In genomic region chr4:24557149-24557548, GRCm38 (mm10) we compare ENCODE assay signal across 32 mouse cellular contexts.
"Had no signal": no experiment of that assay in that cellular context is flagged by ENCODE, and none has a peak within 500 bp of the region (broad histone marks: within the 10 kb centered on the region; RNA-seq: fewer than 3 reads in every experiment).

No protein-coding gene starts in this region.

- ATAC-seq: hindbrain, embryonic 16.5 days; hindbrain, postnatal 0 days; inflammation-experienced regulatory T-cells, adult 6 months had no signal

- H3K4me2 ChIP-seq: heart, embryonic 11.5 days; heart, embryonic 12.5 days; heart, embryonic 13.5 days; heart, embryonic 15.5 days; hindbrain, embryonic 12.5 days; hindbrain, embryonic 13.5 days; hindbrain, embryonic 14.5 days; hindbrain, embryonic 15.5 days; kidney, embryonic 15.5 days had no signal

- H3K9me3 ChIP-seq: heart, embryonic 10.5 days; heart, embryonic 12.5 days; heart, embryonic 13.5 days; heart, embryonic 15.5 days; hindbrain, embryonic 10.5 days; hindbrain, embryonic 12.5 days; hindbrain, embryonic 13.5 days; hindbrain, embryonic 15.5 days; kidney, embryonic 15.5 days had no signal

- H3K27me3 ChIP-seq: heart, embryonic 12.5 days; heart, embryonic 13.5 days; heart, embryonic 15.5 days; hindbrain, embryonic 12.5 days; hindbrain, embryonic 13.5 days; hindbrain, embryonic 15.5 days; kidney, embryonic 15.5 days had no signal

- H3K9ac ChIP-seq: heart, embryonic 12.5 days; heart, embryonic 13.5 days; heart, embryonic 15.5 days; hindbrain, embryonic 12.5 days; hindbrain, embryonic 13.5 days; hindbrain, embryonic 14.5 days; hindbrain, embryonic 15.5 days; kidney, embryonic 15.5 days had no signal

- H3K36me3 ChIP-seq: heart, embryonic 10.5 days; heart, embryonic 12.5 days; heart, embryonic 13.5 days; heart, embryonic 15.5 days; hindbrain, embryonic 10.5 days; hindbrain, embryonic 12.5 days; hindbrain, embryonic 13.5 days; hindbrain, embryonic 15.5 days; kidney, embryonic 15.5 days had no signal

- H3K4me1 ChIP-seq: hindbrain, embryonic 12.5 days; hindbrain, embryonic 13.5 days; hindbrain, embryonic 15.5 days; kidney, embryonic 15.5 days had no signal

- H3K4me3 ChIP-seq: heart, embryonic 10.5 days; heart, embryonic 12.5 days; heart, embryonic 13.5 days; heart, embryonic 15.5 days; hindbrain, embryonic 10.5 days; hindbrain, embryonic 12.5 days; hindbrain, embryonic 13.5 days; hindbrain, embryonic 15.5 days; kidney, embryonic 15.5 days; layer of hippocampus, adult 2 months; left cerebral cortex, adult 2 months had no signal

- H3K27ac ChIP-seq: heart, embryonic 10.5 days; heart, embryonic 13.5 days; heart, embryonic 15.5 days; hindbrain, embryonic 10.5 days; hindbrain, embryonic 12.5 days; hindbrain, embryonic 13.5 days; hindbrain, embryonic 14.5 days; hindbrain, embryonic 15.5 days; hindbrain, postnatal 0 days; kidney, embryonic 15.5 days; kidney, postnatal 0 days; layer of hippocampus, adult 2 months; left cerebral cortex, adult 2 months had no signal

- DNase-seq: heart, postnatal 10 days; heart, postnatal 14 days; heart, postnatal 36 days; heart, postnatal 4 days; kidney, adult 11 months; kidney, adult 18-20 months; kidney, adult 2 months; kidney, adult 8-10 months; kidney, adult 9 months; kidney, postnatal 10 days; kidney, postnatal 14 days; kidney, postnatal 25 days; kidney, postnatal 4 days; layer of hippocampus, adult 9-11 months; layer of hippocampus, postnatal 36 days had no signal
